Mouse (Mus musculus) G1E-ER4 (cell line): ENCODE data around the gene Prex1. TPM values are rescaled to one million over a fixed set of nuclear protein-coding genes. Genes with fewer than 3 reads are reported as not detected.

ENCODE experiments used
- GATA1 ChIP-seq: IDR thresholded peaks from one replicate; pipeline ENCODE4 v1.8.0; 2012; ENCODE audit warnings: low read length, inconsistent platforms
- polyA plus RNA-seq: library from polyadenylated mRNA; stranded (reverse); fragments of >175 nt; gene quantifications from 2 replicates; pipeline ENCODE4 v1.2.3, GENCODE M21; 2012

Gene Prex1
- polyA plus RNA-seq, 1 experiment = 1.0 TPM

GRCm38 (mm10) chr2:166559531-166559930 lies 154.1 kb downstream of the Prex1 start:
- TF ChIP-seq GATA1 = no peak

GRCm38 (mm10) chr2:166555508-166555907 lies 158.1 kb downstream of the Prex1 start:
- TF ChIP-seq GATA1 = no peak

GRCm38 (mm10) chr2:166554169-166554505 lies 159.5 kb downstream of the Prex1 start:
- no peak for TF ChIP-seq GATA1

GRCm38 (mm10) chr2:166553502-166554168 lies 160.0 kb downstream of the Prex1 start:
- no peak for TF ChIP-seq GATA1

GRCm38 (mm10) chr2:166552657-166553056 lies 161.0 kb downstream of the Prex1 start:
- TF ChIP-seq GATA1 = no peak

GRCm38 (mm10) chr2:166551831-166552498 lies 161.7 kb downstream of the Prex1 start:
- TF ChIP-seq GATA1 = no peak

GRCm38 (mm10) chr2:166549871-166550270 lies 163.8 kb downstream of the Prex1 start:
- no peak for TF ChIP-seq GATA1

- no peak for TF ChIP-seq GATA1
These were observed 164.6 kb downstream of the Prex1 start for GRCm38 (mm10) chr2:166549069-166549468.

- no peak for TF ChIP-seq GATA1
These were observed 168.1 kb downstream of the Prex1 start for GRCm38 (mm10) chr2:166545580-166545979.

GRCm38 (mm10) chr2:166544575-166545251 lies 168.9 kb downstream of the Prex1 start:
- no peak for TF ChIP-seq GATA1

- TF ChIP-seq GATA1 = no peak
These were observed 172.3 kb downstream of the Prex1 start for GRCm38 (mm10) chr2:166541112-166541928.

- no peak for TF ChIP-seq GATA1
These were observed 173.4 kb downstream of the Prex1 start for GRCm38 (mm10) chr2:166540216-166540615.

- TF ChIP-seq GATA1 = no peak
These were observed 176.7 kb downstream of the Prex1 start for GRCm38 (mm10) chr2:166536896-166537295.

- TF ChIP-seq GATA1 = no peak
These were observed 178.1 kb downstream of the Prex1 start for GRCm38 (mm10) chr2:166535519-166535918.

- TF ChIP-seq GATA1 = no peak
These were observed 187.4 kb downstream of the Prex1 start for GRCm38 (mm10) chr2:166526204-166526603.
